Mouse (Mus musculus) CH12.LX (cell line): ENCODE results near the gene Agap1.

ENCODE experiments used
- CTCF ChIP-seq, 2 experiments: IDR thresholded peaks in 1 of 2; conservative IDR thresholded peaks in 1 of 2; 2 replicates each; pipeline ENCODE4 v1.5.1; 2011 to 2012; ENCODE audit warnings: low read depth in 2 of 2, low read length in 2 of 2, improper control_type of control experiment in 1 of 2, inconsistent platforms in 1 of 2, mild to moderate bottlenecking in 1 of 2, moderate library complexity in 1 of 2
- EP300 ChIP-seq: IDR thresholded peaks from 2 replicates; pipeline ENCODE4 v1.6.1; 2011; ENCODE audit warnings: low read length, improper control_type of control experiment
- NELFE ChIP-seq: IDR thresholded peaks from 2 replicates; pipeline ENCODE4 v1.6.1; 2011; ENCODE audit warnings: low read depth, low read length, improper control_type of control experiment
- POLR2AphosphoS2 ChIP-seq: IDR thresholded peaks from 2 replicates; pipeline ENCODE4 v1.6.1; 2011; ENCODE audit warnings: low read depth, low read length, improper control_type of control experiment
- RCOR1 ChIP-seq: conservative IDR thresholded peaks from 2 replicates; pipeline ENCODE4 v1.6.1; 2012; ENCODE audit warnings: low read depth, mild to moderate bottlenecking, inconsistent platforms, low read length, improper control_type of control experiment
- TCF12 ChIP-seq: IDR thresholded peaks from 2 replicates; pipeline ENCODE4 v1.6.1; 2014; ENCODE audit warnings: low read depth, mild to moderate bottlenecking, inconsistent platforms, low read length, improper control_type of control experiment

DNA sequence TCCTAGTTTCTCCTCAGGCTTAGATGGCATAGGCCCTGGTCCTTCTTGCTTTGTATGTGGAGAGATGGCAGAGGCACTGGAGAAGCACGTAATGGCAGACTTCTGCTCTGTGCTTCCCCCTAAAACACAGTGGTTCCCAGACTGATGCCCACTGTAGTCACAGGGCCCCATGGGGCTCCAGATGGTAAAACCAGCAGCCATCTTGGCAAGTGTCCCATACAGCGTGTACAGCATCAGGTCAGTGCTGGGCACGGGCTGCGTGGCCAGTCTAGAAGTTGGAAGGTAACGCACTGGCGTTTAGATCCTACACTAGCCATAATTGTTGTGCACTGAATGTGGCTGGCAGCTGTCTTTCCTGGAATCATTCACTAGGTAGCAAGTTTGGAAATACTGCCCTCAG lies 273.9 kb downstream of the Agap1 start:
- TF ChIP-seq EP300 (no peak), NELFE (no peak), CTCF (conservative IDR thresholded peaks at IDR 0.05 in 1 of 2, IDR thresholded peaks at IDR 0.05 in 1 of 2; ENCODE audit: low read depth in 2 of 2, low read length in 2 of 2) (no peak), POLR2AphosphoS2 (no peak), TCF12 (no peak), RCOR1 (no peak)
